Mouse (Mus musculus): ENCODE data around the gene Cbfa2t3. TPM values are rescaled to one million over a fixed set of nuclear protein-coding genes. Genes with fewer than 3 reads are reported as not detected.

Gene Cbfa2t3
- polyA plus RNA-seq, 1 experiment from 2014 or later = 21.2 TPM

GRCm38 (mm10) chr8:122623844-122624642 lies 74.9 kb downstream of the Cbfa2t3 start:
- 87% methylated on average over 17 of the region's 17 CpGs for WGBS
- Histone ChIP-seq H3K4me3 (no peak overlapping the region), H3K4me1 (replicated peaks) (0 out of 2 replicates have a peak, but pooled peaks cover 3% of the 10 kb centered on the region), H3K27me3 (no peaks in the 10 kb centered on the region), H3K27ac (replicated peaks) (no peak overlapping the region), H3K9me3 (no peaks in the 10 kb centered on the region), H3K4me2 (no peak overlapping the region), H3K9ac (no peak overlapping the region), H3K36me3 (no peaks in the 10 kb centered on the region; the same call in 1 of the 2 replicates)
- no peak for ATAC-seq (ENCODE audit: low FRiP score, low read depth)

GRCm38 (mm10) chr8:122622727-122623126 lies 76.2 kb downstream of the Cbfa2t3 start, which contains the start of gene Pabpn1l:
Pabpn1l (minus strand) TSS chr8:122622739.
- WGBS = 65% methylated on average over 6 of the region's 6 CpGs

GRCm38 (mm10) chr8:122620446-122620845 lies 78.5 kb downstream of the Cbfa2t3 start:
- Histone ChIP-seq H3K4me3 (no peak overlapping the region), H3K27ac (replicated peaks) (no peak overlapping the region), H3K9me3 (no peaks in the 10 kb centered on the region), H3K27me3 (no peaks in the 10 kb centered on the region), H3K4me2 (no peak overlapping the region), H3K9ac (no peak overlapping the region), H3K36me3 (no peaks in the 10 kb centered on the region), H3K4me1 (replicated peaks) (peaks cover 4% of the 10 kb centered on the region)
- no peak for ATAC-seq (ENCODE audit: low FRiP score, low read depth)
- 48% methylated on average over 5 of the region's 5 CpGs for WGBS

More at GRCm38 (mm10) chr8:122622727-122623126, 76.2 kb downstream of the Cbfa2t3 start, which contains the start of gene Pabpn1l:
- Histone ChIP-seq H3K27me3 (no peaks in the 10 kb centered on the region), H3K36me3 (no peaks in the 10 kb centered on the region), H3K27ac (replicated peaks) (no peak within 1 kb of the TSS), H3K4me1 (replicated peaks) (peaks cover 7% of the 10 kb centered on the region), H3K9me3 (no peaks in the 10 kb centered on the region), H3K9ac (no peak within 1 kb of the TSS), H3K4me2 (no peak within 1 kb of the TSS), H3K4me3 (no peak within 1 kb of the TSS)
- ATAC-seq (ENCODE audit: low FRiP score, low read depth) = no peak

GRCm38 (mm10) chr8:122618660-122619378 lies 80.1 kb downstream of the Cbfa2t3 start:
- Histone ChIP-seq H3K27me3 (no peaks in the 10 kb centered on the region), H3K4me3 (no peak overlapping the region), H3K9ac (no peak overlapping the region), H3K4me1 (replicated peaks) (peaks cover 4% of the 10 kb centered on the region), H3K36me3 (0 out of 2 replicates have a peak, but pooled peaks cover 3% of the 10 kb centered on the region), H3K4me2 (no peak overlapping the region), H3K27ac (replicated peaks) (no peak overlapping the region), H3K9me3 (no peaks in the 10 kb centered on the region)
- 71% methylated on average over 6 of the region's 6 CpGs for WGBS
- no peak for ATAC-seq (ENCODE audit: low FRiP score, low read depth)

- Histone ChIP-seq H3K4me3 (no peak overlapping the region), H3K4me2 (peak overlapping the region; percentile 26; the same call in 1 of the 2 replicates), H3K9ac (0 out of 2 replicates have a peak overlapping the region, but pooled peaks have one; percentile 19), H3K9me3 (no peaks in the 10 kb centered on the region), H3K36me3 (0 out of 2 replicates have a peak, but pooled peaks cover 3% of the 10 kb centered on the region), H3K4me1 (replicated peaks) (peaks cover 5% of the 10 kb centered on the region), H3K27me3 (no peaks in the 10 kb centered on the region), H3K27ac (replicated peaks) (no peak overlapping the region)
- 27% methylated on average over 5 of the region's 7 CpGs for WGBS
- 0 out of 2 replicates have a peak, but pooled peaks have one; percentile 25 for ATAC-seq (ENCODE audit: low FRiP score, low read depth)
These were observed 80.9 kb downstream of the Cbfa2t3 start for GRCm38 (mm10) chr8:122617947-122618546.

GRCm38 (mm10) chr8:122616181-122616905 lies 82.6 kb downstream of the Cbfa2t3 start:
- Histone ChIP-seq H3K36me3 (0 out of 2 replicates have a peak, but pooled peaks cover 3% of the 10 kb centered on the region), H3K9me3 (no peaks in the 10 kb centered on the region), H3K4me1 (replicated peaks) (peaks cover 17% of the 10 kb centered on the region), H3K4me2 (no peak overlapping the region), H3K9ac (no peak overlapping the region), H3K27me3 (no peaks in the 10 kb centered on the region), H3K4me3 (no peak overlapping the region), H3K27ac (replicated peaks) (no peak overlapping the region)
- 73% methylated on average over 9 of the region's 9 CpGs for WGBS
- ATAC-seq (ENCODE audit: low FRiP score, low read depth) = no peak

GRCm38 (mm10) chr8:122611295-122612133 lies 87.4 kb downstream of the Cbfa2t3 start, which contains the start of the genes Galns and Trappc2l:
Galns (minus strand) TSS chr8:122611463.
Trappc2l (plus strand) TSS chr8:122611640.
- H3K27ac ChIP-seq (replicated peaks) = peak within 1 kb of the TSS; percentile 89
- H3K4me2 ChIP-seq = peak within 1 kb of the TSS; percentile 83
- ATAC-seq (ENCODE audit: low FRiP score, low read depth) = peak; percentile 99
- peak within 1 kb of the TSS; percentile 69 for H3K9ac ChIP-seq
- H3K27me3 ChIP-seq = no peaks in the 10 kb centered on the region
- H3K9me3 ChIP-seq = no peaks in the 10 kb centered on the region
- H3K36me3 ChIP-seq = 0 out of 2 replicates have a peak, but pooled peaks cover 3% of the 10 kb centered on the region
- H3K4me3 ChIP-seq = peak within 1 kb of the TSS; percentile 61
- H3K4me1 ChIP-seq (replicated peaks) = peaks cover 21% of the 10 kb centered on the region
- under 1% methylated on average over 36 of the region's 57 CpGs for WGBS

GRCm38 (mm10) chr8:122610612-122611277 lies 88.2 kb downstream of the Cbfa2t3 start:
- Histone ChIP-seq H3K4me3 (peak overlapping the region; percentile 61), H3K27me3 (no peaks in the 10 kb centered on the region), H3K9me3 (no peaks in the 10 kb centered on the region), H3K36me3 (0 out of 2 replicates have a peak, but pooled peaks cover 3% of the 10 kb centered on the region), H3K4me2 (peak overlapping the region; percentile 83), H3K4me1 (replicated peaks) (peaks cover 21% of the 10 kb centered on the region), H3K9ac (peak overlapping the region; percentile 67), H3K27ac (replicated peaks) (peak overlapping the region; percentile 78)
- WGBS = 2% methylated on average over 20 of the region's 20 CpGs
- ATAC-seq (ENCODE audit: low FRiP score, low read depth) = peak; percentile 3; the same call in 1 of the 2 replicates

GRCm38 (mm10) chr8:122610209-122610608 lies 88.7 kb downstream of the Cbfa2t3 start:
- no peaks in the 10 kb centered on the region for H3K9me3 ChIP-seq
- no peak overlapping the region for H3K9ac ChIP-seq
- H3K4me2 ChIP-seq = peak overlapping the region; percentile 83
- H3K27ac ChIP-seq (replicated peaks) = no peak overlapping the region
- peaks cover 21% of the 10 kb centered on the region for H3K4me1 ChIP-seq (replicated peaks)
- no peaks in the 10 kb centered on the region for H3K27me3 ChIP-seq
- 0 out of 2 replicates have a peak, but pooled peaks cover 3% of the 10 kb centered on the region for H3K36me3 ChIP-seq
- H3K4me3 ChIP-seq = peak overlapping the region; percentile 61
- WGBS = 56% methylated on average over 4 of the region's 4 CpGs
- no peak for ATAC-seq (ENCODE audit: low FRiP score, low read depth)

- Histone ChIP-seq H3K27ac (replicated peaks) (no peak overlapping the region), H3K4me1 (replicated peaks) (peaks cover 8% of the 10 kb centered on the region), H3K27me3 (no peaks in the 10 kb centered on the region), H3K36me3 (no peaks in the 10 kb centered on the region), H3K9me3 (no peaks in the 10 kb centered on the region), H3K9ac (no peak overlapping the region), H3K4me2 (no peak overlapping the region), H3K4me3 (no peak overlapping the region)
- WGBS = 90% methylated on average over 11 of the region's 12 CpGs
- no peak for ATAC-seq (ENCODE audit: low FRiP score, low read depth)
These were observed 92.1 kb downstream of the Cbfa2t3 start for GRCm38 (mm10) chr8:122606810-122607209.
